Mouse (Mus musculus) hindbrain, postnatal 0 days (tissue): ENCODE results near the gene Rpl36a-ps1. TPM values are rescaled to one million over a fixed set of nuclear protein-coding genes. Genes with fewer than 3 reads are reported as not detected.
A peak's percentile ranks its signal among the peaks of the same experiment; 100 is the strongest.

Experiments
- ATAC-seq: fragments of 200-750 bp; cut with Nextera tagmentation; 2 replicates; pipeline ENCODE4 v1.8.0; 2017; ENCODE audit warnings: mild to moderate bottlenecking, moderate TSS enrichment, moderate library complexity
- DNase-seq: peaks from one replicate; pipeline ENCODE4 v3.0.0-alpha.2; 2015; ENCODE audit warnings: low spot score
- H3K27ac ChIP-seq: fragments of 300-500 bp; sonication (generic); 2 replicates; pipeline ENCODE4 v1.5.1; 2014; ENCODE audit warnings: mild to moderate bottlenecking
- H3K27me3 ChIP-seq: fragments of 300-500 bp; sonication (generic); 2 replicates; pipeline ENCODE4 v1.6.1; 2014; ENCODE audit warnings: low read length, mixed read lengths; ENCODE audit not compliant: insufficient read depth
- H3K36me3 ChIP-seq: fragments of 300-500 bp; sonication (generic); 2 replicates; pipeline ENCODE4 v1.6.1; 2014; ENCODE audit warnings: low read length, mixed read lengths; ENCODE audit not compliant: insufficient read depth
- H3K4me1 ChIP-seq: fragments of 300-500 bp; sonication (generic); 2 replicates; pipeline ENCODE4 v1.6.1; 2014; ENCODE audit warnings: antibody characterized with exemption, low read length, mixed read lengths; ENCODE audit not compliant: insufficient read depth
- H3K4me2 ChIP-seq: fragments of 300-500 bp; sonication (generic); 2 replicates; pipeline ENCODE4 v1.6.1; 2014; ENCODE audit warnings: low read depth, mild to moderate bottlenecking, low read length, moderate library complexity, mixed read lengths
- H3K4me3 ChIP-seq: fragments of 300-500 bp; sonication (generic); 2 replicates; pipeline ENCODE4 v1.5.1; 2014; ENCODE audit warnings: low read length
- H3K9ac ChIP-seq: fragments of 300-500 bp; sonication (generic); replicated peaks from 2 replicates; pipeline ENCODE4 v1.6.1; 2014; ENCODE audit warnings: mild to moderate bottlenecking, low read length, moderate library complexity, mixed read lengths
- H3K9me3 ChIP-seq: fragments of 300-500 bp; sonication (generic); 2 replicates; pipeline ENCODE4 v1.6.1; 2016; ENCODE audit warnings: low read length, mixed read lengths
- CTCF ChIP-seq: IDR thresholded peaks from 2 replicates; pipeline ENCODE4 v1.5.1; 2016; ENCODE audit warnings: antibody characterized with exemption, control low read depth, low read depth
- WGBS: fragments of 180-500 bp; shearing (Covaris S2); extraction: QIAGEN DNeasy Blood & Tissue Kit; methylation state at CpG from one replicate; pipeline ENCODE4 v1.1.7; 2014; 5-methylcytosine and 5-hydroxymethylcytosine counted together
- polyA plus RNA-seq: library from polyadenylated mRNA; unstranded; fragments of >200 nt; fragmentation: Nextera tagmentation; extraction: Ambion mirVana; gene quantifications from 2 replicates; pipeline ENCODE4 v1.2.1, GENCODE M21; 2015
- total RNA-seq: library from RNA; depleted of rRNA; stranded (reverse); fragments of >200 nt; gene quantifications from 2 replicates; pipeline ENCODE4 v1.2.3, GENCODE M21; 2014; rRNA removed

Gene Rpl36a-ps1
- total and polyA plus RNA-seq, 2 experiments from 2014 or later = not detected

- Histone ChIP-seq H3K27me3 (no peaks in the 10 kb centered on the region), H3K9me3 (no peaks in the 10 kb centered on the region), H3K9ac (no peak overlapping the region), H3K36me3 (no peaks in the 10 kb centered on the region), H3K27ac (no peak overlapping the region), H3K4me2 (no peak overlapping the region), H3K4me1 (no peaks in the 10 kb centered on the region), H3K4me3 (no peak overlapping the region)
- no peak for TF ChIP-seq CTCF
- 89% methylated on average over 9 of the region's 9 CpGs for WGBS
- DNase-seq (no peak), ATAC-seq (no peak)
These were observed 37.3 kb downstream of the Rpl36a-ps1 start for GRCm38 (mm10) chr14:98956788-98957187.

DNA sequence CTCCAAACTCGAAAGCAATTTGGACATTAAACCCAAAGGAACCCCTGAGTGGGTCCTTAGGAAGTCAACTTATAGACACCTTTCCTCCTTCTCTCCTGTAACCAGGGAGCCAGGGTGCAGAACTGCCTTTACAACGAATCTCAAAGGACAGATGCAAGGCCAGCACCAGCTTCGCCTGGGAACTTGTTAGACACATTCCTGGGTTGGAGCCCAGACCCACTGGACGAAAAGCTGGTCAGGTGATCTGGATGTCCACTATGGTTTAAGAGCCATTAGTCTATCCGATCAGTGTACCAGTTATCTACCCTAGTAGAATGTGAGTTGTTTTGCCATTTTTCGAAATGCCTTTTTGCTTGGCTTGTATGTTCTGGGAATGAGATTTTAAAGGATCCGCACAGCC is 41.7 kb downstream of the Rpl36a-ps1 start:
- no peak for ATAC-seq
- H3K27ac ChIP-seq = no peak overlapping the region
- 86% methylated on average over 7 of the region's 7 CpGs for WGBS
- no peak overlapping the region for H3K4me2 ChIP-seq
- no peak overlapping the region for H3K9ac ChIP-seq
- no peaks in the 10 kb centered on the region for H3K4me1 ChIP-seq
- no peaks in the 10 kb centered on the region for H3K9me3 ChIP-seq
- no peaks in the 10 kb centered on the region for H3K36me3 ChIP-seq
- no peak for TF ChIP-seq CTCF
- H3K4me3 ChIP-seq = no peak overlapping the region
- H3K27me3 ChIP-seq = no peaks in the 10 kb centered on the region
- no peak for DNase-seq

- Histone ChIP-seq H3K4me1 (no peaks in the 10 kb centered on the region), H3K9me3 (no peaks in the 10 kb centered on the region), H3K36me3 (no peaks in the 10 kb centered on the region), H3K27ac (no peak overlapping the region), H3K4me2 (no peak overlapping the region), H3K4me3 (no peak overlapping the region), H3K9ac (no peak overlapping the region), H3K27me3 (no peaks in the 10 kb centered on the region)
- TF ChIP-seq CTCF = peak; percentile 53
- peak; percentile 55 for DNase-seq
- 44% methylated on average over 4 of the region's 4 CpGs for WGBS
- no peak for ATAC-seq
These were observed 42.4 kb downstream of the Rpl36a-ps1 start for GRCm38 (mm10) chr14:98951626-98952290.

Other genes starting within 250 kb of the Rpl36a-ps1 start
- gene Mzt1, start 51.8 kb upstream of the Rpl36a-ps1 start, total RNA-seq = 73.7 and 74.1 TPM in 2 replicates
- gene Mzt1, start 51.8 kb upstream of the Rpl36a-ps1 start, polyA plus RNA-seq = 117 and 124 TPM in 2 replicates
- 7.6 and 8.2 TPM in 2 replicates for gene Bora, start 51.9 kb upstream of the Rpl36a-ps1 start, total RNA-seq
- gene Bora, start 51.9 kb upstream of the Rpl36a-ps1 start, polyA plus RNA-seq = 13.3 and 15.8 TPM in 2 replicates
- 10.1 and 17.0 TPM in 2 replicates for gene Pibf1, start 105.1 kb upstream of the Rpl36a-ps1 start, total RNA-seq
- gene Pibf1, start 105.1 kb upstream of the Rpl36a-ps1 start, polyA plus RNA-seq = 13.4 and 15.0 TPM in 2 replicates
- 13.5 and 16.3 TPM in 2 replicates for gene Dis3, start 105.5 kb upstream of the Rpl36a-ps1 start, total RNA-seq
- gene Dis3, start 105.5 kb upstream of the Rpl36a-ps1 start, polyA plus RNA-seq = 25.7 and 26.1 TPM in 2 replicates